Comparison of ENCODE assay signal across 11 mouse cellular contexts in genomic region chr7:98418031-98418805, GRCm38 (mm10). TPM values are rescaled to one million over a fixed set of nuclear protein-coding genes. Genes with fewer than 3 reads are reported as not detected.
DNase-seq lines count a peak whose midpoint lies in the region; ATAC-seq and TF ChIP-seq lines count a peak whose summit lies in the region.
"Had no signal": no experiment of that assay in that cellular context is flagged by ENCODE, and none has a peak within 500 bp of the region (broad histone marks: within the 10 kb centered on the region; RNA-seq: fewer than 3 reads in every experiment).

No protein-coding gene starts in this region.

- no peak overlapping the region for H3K9ac ChIP-seq in forebrain, postnatal 0 days
- H3K9ac ChIP-seq in forebrain, embryonic 11.5 days (ENCODE audit: low read length), result no peak overlapping the region
- H3K9ac ChIP-seq in heart, embryonic 14.5 days (ENCODE audit: low read length), result no peak overlapping the region
- H3K9ac ChIP-seq: midbrain, embryonic 12.5 days had no signal

- no peak for TF ChIP-seq CTCF in forebrain, postnatal 0 days (IDR thresholded peaks at IDR 0.05; ENCODE audit: low read depth)
- TF ChIP-seq CTCF in layer of hippocampus, adult 2 months (conservative IDR thresholded peaks at IDR 0.05), result no peak
- TF ChIP-seq CTCF in lung, adult 2 months (IDR thresholded peaks at IDR 0.05; ENCODE audit: insufficient read depth, low read length), result no peak

- no peaks in the 10 kb centered on the region for H3K27me3 ChIP-seq in forebrain, postnatal 0 days (ENCODE audit: insufficient read depth, low read length)
- no peaks in the 10 kb centered on the region for H3K27me3 ChIP-seq in forebrain, embryonic 11.5 days (ENCODE audit: control insufficient read depth, insufficient read depth, low read length)
- H3K27me3 ChIP-seq in heart, embryonic 14.5 days (ENCODE audit: control insufficient read depth, insufficient read depth, low read length), result no peaks in the 10 kb centered on the region
- H3K27me3 ChIP-seq: midbrain, embryonic 12.5 days had no signal

- no peaks in the 10 kb centered on the region for H3K36me3 ChIP-seq in forebrain, postnatal 0 days (ENCODE audit: insufficient read depth)
- H3K36me3 ChIP-seq in forebrain, embryonic 11.5 days (ENCODE audit: control insufficient read depth, insufficient read depth, low read length), result no peaks in the 10 kb centered on the region
- H3K36me3 ChIP-seq in heart, embryonic 14.5 days (ENCODE audit: control insufficient read depth, insufficient read depth, low read length), result no peaks in the 10 kb centered on the region
- H3K36me3 ChIP-seq: midbrain, embryonic 12.5 days had no signal

- H3K27ac ChIP-seq in forebrain, postnatal 0 days (ENCODE audit: low read depth, low read length), result peak overlapping the region; percentile 29; the same call in 1 of the 2 replicates
- H3K27ac ChIP-seq in forebrain, embryonic 11.5 days (ENCODE audit: low read depth, low read length), result no peak overlapping the region
- H3K27ac ChIP-seq in layer of hippocampus, adult 2 months, result no peak overlapping the region
- H3K27ac ChIP-seq in heart, embryonic 14.5 days (replicated peaks in 1 of 2; ENCODE audit: control insufficient read depth in 1 of 2, insufficient read depth in 1 of 2, low read depth in 2 of 2, low read length in 2 of 2), result peak overlapping the region; percentile 36 to 63
- H3K27ac ChIP-seq: kidney, postnatal 0 days; midbrain, embryonic 12.5 days had no signal

- TF ChIP-seq POLR2A in lung, adult 2 months (IDR thresholded peaks at IDR 0.05; ENCODE audit: borderline replicate concordance, extremely low read depth, low read depth, low read length), result no peak

- ATAC-seq in forebrain, postnatal 0 days, result peak; percentile 87
- ATAC-seq in forebrain, embryonic 11.5 days (replicated peaks; ENCODE audit: low FRiP score), result no peak
- no peak for ATAC-seq in heart, embryonic 14.5 days (ENCODE audit: insufficient number of reproducible peaks, insufficient read depth, low FRiP score, low read depth)
- no peak for ATAC-seq in CD4-positive, CD25-positive, alpha-beta regulatory T cell, adult 4 months

- WGBS in forebrain, postnatal 0 days, result 53% methylated on average over 17 of the region's 17 CpGs
- WGBS in forebrain, embryonic 11.5 days, result 84% methylated on average over 17 of the region's 17 CpGs
- WGBS in heart, embryonic 14.5 days, result 31% methylated on average over 17 of the region's 17 CpGs
- 54% methylated on average over 17 of the region's 17 CpGs for WGBS in lung, adult 2 months

- no peak overlapping the region for H3K4me2 ChIP-seq in forebrain, postnatal 0 days (ENCODE audit: low read depth)
- H3K4me2 ChIP-seq in forebrain, embryonic 11.5 days (ENCODE audit: low read depth, low read length, severe bottlenecking), result no peak overlapping the region
- H3K4me2 ChIP-seq in heart, embryonic 14.5 days (ENCODE audit: low read length), result peak overlapping the region; percentile 26; the same call in 1 of the 2 replicates
- H3K4me2 ChIP-seq: midbrain, embryonic 12.5 days had no signal

- peak; percentile 66 for DNase-seq in forebrain, postnatal 0 days
- no peak for DNase-seq in forebrain, embryonic 11.5 days (ENCODE audit: low spot score)
- peak; percentile 30 to 47 for DNase-seq in layer of hippocampus, adult 2 months (ENCODE audit: low spot score in 2 of 2)
- no peak for DNase-seq in layer of hippocampus, postnatal 10 days (ENCODE audit: low spot score in 2 of 2)
- peak; percentile 64 for DNase-seq in right cerebral cortex, postnatal 14 days
- DNase-seq in lung, adult 2 months, result no peak

- peaks cover 26% of the 10 kb centered on the region for H3K4me1 ChIP-seq in forebrain, postnatal 0 days (ENCODE audit: insufficient read depth)
- H3K4me1 ChIP-seq in forebrain, embryonic 11.5 days (replicated peaks; ENCODE audit: control insufficient read depth, insufficient read depth, low read length), result no peaks in the 10 kb centered on the region; the same call in 1 of the 2 replicates
- H3K4me1 ChIP-seq in heart, embryonic 14.5 days (ENCODE audit: control insufficient read depth in 2 of 2, insufficient read depth in 2 of 2, low read length in 2 of 2), result peaks cover 33 to 34% of the 10 kb centered on the region in 2 experiments
- no peaks in the 10 kb centered on the region for H3K4me1 ChIP-seq in lung, adult 2 months (ENCODE audit: control insufficient read depth, insufficient read depth, low read length)

- no peaks in the 10 kb centered on the region for H3K9me3 ChIP-seq in forebrain, postnatal 0 days (ENCODE audit: low read length)
- H3K9me3 ChIP-seq in forebrain, embryonic 11.5 days (ENCODE audit: control insufficient read depth, low read length), result no peaks in the 10 kb centered on the region; the same call in 1 of the 2 replicates
- H3K9me3 ChIP-seq in heart, embryonic 14.5 days (ENCODE audit: control insufficient read depth, low read length), result no peaks in the 10 kb centered on the region
- H3K9me3 ChIP-seq: midbrain, embryonic 12.5 days had no signal

- H3K4me3 ChIP-seq in forebrain, postnatal 0 days (ENCODE audit: low read depth, low read length), result no peak overlapping the region
- H3K4me3 ChIP-seq in forebrain, embryonic 11.5 days (ENCODE audit: low read depth, low read length), result no peak overlapping the region
- H3K4me3 ChIP-seq in layer of hippocampus, adult 2 months, result no peak overlapping the region
- no peak overlapping the region for H3K4me3 ChIP-seq in heart, embryonic 14.5 days (ENCODE audit: control insufficient read depth in 1 of 2, insufficient read depth in 1 of 2, low read depth in 1 of 2, low read length in 2 of 2)
- no peak overlapping the region for H3K4me3 ChIP-seq in lung, adult 2 months (replicated peaks; ENCODE audit: extremely low read depth, low read depth, low read length)
- H3K4me3 ChIP-seq: erythroblast, embryonic 14.5 days; midbrain, embryonic 12.5 days had no signal

RNA-seq across cellular contexts. Expression of gene Gucy2d, which starts 22.0 kb away (rescaled TPM):
- not detected in 2 replicates for total RNA-seq in forebrain, postnatal 0 days (2014; rRNA removed)
- polyA plus RNA-seq in forebrain, postnatal 0 days (2015; fragmentation: Nextera tagmentation; extraction: Ambion mirVana), result not detected in 2 replicates
- polyA plus RNA-seq in forebrain, embryonic 11.5 days (2014; fragmentation: Nextera tagmentation; extraction: Ambion mirVana), result not detected in 2 replicates
- not detected for total RNA-seq in layer of hippocampus, adult 2 months (2021)
- total RNA-seq in layer of hippocampus, postnatal 10 days (2021), result not detected
- polyA plus RNA-seq in heart, embryonic 14.5 days (2014; fragmentation: Nextera tagmentation; extraction: Ambion mirVana), result 0.13 TPM in 1 of 2 replicates, not detected in the other
- polyA plus RNA-seq in lung, adult 2 months (2012; rRNA removed), result 0.04 TPM in 1 of 2 replicates, not detected in the other
- not detected for polyA plus RNA-seq in CD4-positive, CD25-positive, alpha-beta regulatory T cell, adult 4 months (2017; shearing (Covaris generic))
- polyA plus RNA-seq: erythroblast, embryonic 14.5 days; kidney, postnatal 0 days; midbrain, embryonic 12.5 days had no signal

RNA-seq across cellular contexts. Expression of gene Tsku, which starts 57.1 kb away (rescaled TPM):
- 20.2 and 24.8 TPM in 2 replicates for total RNA-seq in forebrain, postnatal 0 days (2014; rRNA removed)
- polyA plus RNA-seq in forebrain, postnatal 0 days (2015; fragmentation: Nextera tagmentation; extraction: Ambion mirVana), result 5.4 and 6.2 TPM in 2 replicates
- polyA plus RNA-seq in forebrain, embryonic 11.5 days (2014; fragmentation: Nextera tagmentation; extraction: Ambion mirVana), result 9.0 and 9.4 TPM in 2 replicates
- 1 to 10 TPM; 1.7 to 2.0 TPM for total RNA-seq in layer of hippocampus, adult 2 months (2021)
- total RNA-seq in layer of hippocampus, postnatal 10 days (2021), result 1 to 10 TPM; 6.3 to 7.1 TPM
- polyA plus RNA-seq in heart, embryonic 14.5 days (2014; fragmentation: Nextera tagmentation; extraction: Ambion mirVana), result 5.7 and 6.5 TPM in 2 replicates
- 22.0 and 29.3 TPM in 2 replicates for polyA plus RNA-seq in lung, adult 2 months (2012; rRNA removed)
- polyA plus RNA-seq in CD4-positive, CD25-positive, alpha-beta regulatory T cell, adult 4 months (2017; shearing (Covaris generic)), result not detected
- polyA plus RNA-seq: erythroblast, embryonic 14.5 days had no signal

Comparison
In these comparisons a context has a peak if more than half of its experiments do, and no peak if none do; other contexts are left out.
1. DNase-seq: peak in forebrain, postnatal 0 days (single experiment), layer of hippocampus, adult 2 months (2 of 2) and right cerebral cortex, postnatal 14 days (single experiment); none in forebrain, embryonic 11.5 days (single experiment), layer of hippocampus, postnatal 10 days (0 of 2) and lung, adult 2 months (single experiment).
2. H3K27ac ChIP-seq: peak in forebrain, postnatal 0 days (single experiment) and heart, embryonic 14.5 days (2 of 2); none in forebrain, embryonic 11.5 days (single experiment) and layer of hippocampus, adult 2 months (single experiment).